Mouse (Mus musculus): ENCODE measurements around the gene Slc38a3. TPM values are rescaled to one million over a fixed set of nuclear protein-coding genes. Genes with fewer than 3 reads are reported as not detected.
"Not testable (repeated sequence)": the region's sequence is repeated elsewhere in the genome, so short reads cannot be mapped to it uniquely, and the experiment has no call there.

Slc38a3 gene
- polyA plus RNA-seq, 1 experiment from 2014 or later = 2.5 TPM

DNA sequence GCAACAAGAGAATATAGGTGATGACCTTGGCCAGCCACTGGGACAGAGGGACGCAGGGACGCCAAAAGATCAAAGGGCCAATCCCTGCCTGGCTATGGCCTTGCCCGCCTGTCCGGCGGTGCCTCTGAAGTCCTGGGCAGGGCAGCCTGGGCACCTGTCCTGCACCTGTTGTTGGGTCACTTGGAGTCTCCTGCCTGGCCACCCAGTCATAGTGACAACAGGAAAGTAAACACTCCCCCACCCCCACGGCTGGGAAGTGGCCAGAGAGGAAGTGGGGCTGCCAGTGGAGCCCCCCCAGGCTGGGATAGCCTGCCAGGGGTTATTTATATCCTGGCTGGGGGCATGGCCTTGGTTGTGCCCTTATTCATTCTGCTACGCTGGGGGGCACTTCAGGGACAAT, 25.3 kb upstream of the Slc38a3 start:
- H3K36me3 ChIP-seq = no peaks in the 10 kb centered on the region
- H3K9me3 ChIP-seq (replicated peaks) = no peaks in the 10 kb centered on the region
- H3K27ac ChIP-seq = no peak overlapping the region
- no peak overlapping the region for H3K4me3 ChIP-seq
- no peak overlapping the region for H3K9ac ChIP-seq
- H3K4me2 ChIP-seq = no peak overlapping the region
- no peaks in the 10 kb centered on the region for H3K27me3 ChIP-seq
- ATAC-seq (replicated peaks; ENCODE audit: insufficient number of reproducible peaks, insufficient read depth, low FRiP score, low read depth) = no peak
- peaks cover 61% of the 10 kb centered on the region for H3K4me1 ChIP-seq (replicated peaks)
- WGBS = 60% methylated on average over 7 of the region's 7 CpGs

DNA sequence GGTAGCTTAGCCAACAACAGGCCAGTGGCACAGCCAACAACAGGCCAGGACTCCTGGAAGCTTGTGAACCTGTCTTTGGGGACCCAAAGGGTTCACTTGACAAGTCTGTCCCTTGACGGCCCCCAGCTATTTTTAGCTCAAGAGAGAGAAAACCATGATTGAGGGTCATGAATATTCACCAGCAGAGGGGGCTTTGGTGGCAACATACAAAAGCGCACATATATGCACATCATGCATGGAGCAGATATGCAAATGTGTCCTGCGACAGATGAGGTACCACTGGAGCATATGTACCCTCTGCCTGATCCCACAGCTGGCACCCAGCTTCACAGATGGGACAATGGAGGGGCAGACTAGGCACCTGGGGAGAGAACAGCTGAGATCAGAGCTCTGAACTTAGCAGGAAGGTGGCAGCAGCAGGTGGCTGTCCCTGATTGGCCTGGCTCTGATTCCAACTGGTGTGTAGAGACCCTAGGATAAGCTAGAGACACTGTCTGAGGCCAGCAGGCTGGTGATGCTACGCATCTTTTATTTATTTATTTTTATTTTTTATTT, 24.2 kb upstream of the Slc38a3 start:
- 59% methylated on average over 4 of the region's 4 CpGs for WGBS
- no peaks in the 10 kb centered on the region for H3K27me3 ChIP-seq
- no peak overlapping the region for H3K27ac ChIP-seq
- no peak for ATAC-seq (replicated peaks; ENCODE audit: insufficient number of reproducible peaks, insufficient read depth, low FRiP score, low read depth)
- no peak overlapping the region for H3K4me2 ChIP-seq
- no peak overlapping the region for H3K9ac ChIP-seq
- H3K9me3 ChIP-seq (replicated peaks) = no peaks in the 10 kb centered on the region
- H3K4me3 ChIP-seq = no peak overlapping the region
- no peaks in the 10 kb centered on the region for H3K36me3 ChIP-seq
- peaks cover 50% of the 10 kb centered on the region for H3K4me1 ChIP-seq (replicated peaks)

DNA sequence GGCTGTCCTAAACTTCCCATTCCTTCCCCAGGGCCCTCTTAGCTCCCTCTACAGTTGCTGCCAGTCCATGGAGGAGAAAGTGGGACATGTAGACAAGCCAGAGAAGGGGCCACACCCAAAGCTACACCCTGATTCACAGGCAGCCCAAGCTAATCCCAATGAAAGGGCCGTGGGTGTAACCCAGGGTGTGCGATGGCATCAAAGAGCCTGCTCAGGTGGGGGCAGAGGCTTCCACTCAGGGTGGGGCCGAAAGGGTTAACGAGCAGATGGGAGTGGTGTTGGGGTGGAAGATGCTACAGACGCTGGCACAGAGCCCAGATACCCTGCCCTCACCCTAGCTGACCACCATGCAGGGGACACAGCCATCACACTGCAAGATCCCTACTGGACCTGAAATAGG, 23.5 kb upstream of the Slc38a3 start:
- Histone ChIP-seq H3K9ac (no peak overlapping the region), H3K9me3 (replicated peaks) (no peaks in the 10 kb centered on the region), H3K4me2 (no peak overlapping the region), H3K4me1 (replicated peaks) (peaks cover 42% of the 10 kb centered on the region), H3K27ac (no peak overlapping the region), H3K27me3 (no peaks in the 10 kb centered on the region), H3K36me3 (no peaks in the 10 kb centered on the region), H3K4me3 (no peak overlapping the region)
- WGBS = 75% methylated on average over 5 of the region's 5 CpGs
- ATAC-seq (replicated peaks; ENCODE audit: insufficient number of reproducible peaks, insufficient read depth, low FRiP score, low read depth) = no peak

DNA sequence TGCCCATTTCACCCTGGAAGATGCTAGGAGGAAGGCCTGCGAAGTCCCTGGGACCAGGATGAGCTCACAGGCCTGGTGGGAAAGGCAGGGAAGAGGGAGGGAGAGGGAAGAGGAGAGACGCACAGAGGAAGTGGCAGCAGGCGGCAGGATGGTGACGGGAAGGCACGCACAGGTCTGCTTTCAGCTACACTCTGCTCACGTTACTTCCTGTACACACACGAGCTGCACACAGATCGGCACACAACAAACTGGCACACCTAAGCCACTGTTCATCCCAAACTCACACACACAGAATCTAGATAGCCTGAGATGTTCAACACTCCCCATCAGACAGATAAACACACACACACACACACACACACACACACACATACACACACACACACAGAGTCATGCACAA, 21.1 kb upstream of the Slc38a3 start:
- WGBS = 77% methylated on average over 8 of the region's 8 CpGs

DNA sequence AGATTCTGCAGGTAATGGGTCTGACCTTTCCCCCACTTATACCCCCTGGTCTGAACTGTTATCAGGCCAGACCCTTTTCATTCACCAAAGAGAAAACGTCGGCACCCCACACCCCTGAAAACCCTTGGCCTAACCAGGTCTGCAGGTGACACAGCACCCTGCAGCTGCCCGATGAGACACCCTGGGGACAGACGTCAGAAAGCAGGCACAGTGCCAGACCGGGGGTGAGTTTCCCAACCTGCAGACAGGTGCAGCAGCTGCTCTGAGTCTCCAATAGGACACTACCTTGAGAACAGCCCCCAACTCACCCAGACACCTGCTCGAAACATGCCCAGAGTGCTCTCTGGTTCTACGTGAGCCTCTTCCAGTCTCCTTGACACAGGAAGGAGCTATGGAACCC, 19.6 kb upstream of the Slc38a3 start:
- no peak for ATAC-seq (replicated peaks; ENCODE audit: insufficient number of reproducible peaks, insufficient read depth, low FRiP score, low read depth)
- no peaks in the 10 kb centered on the region for H3K27me3 ChIP-seq
- no peaks in the 10 kb centered on the region for H3K9me3 ChIP-seq (replicated peaks)
- H3K27ac ChIP-seq = no peak overlapping the region
- 67% methylated on average over 7 of the region's 7 CpGs for WGBS
- no peak overlapping the region for H3K4me3 ChIP-seq
- H3K4me2 ChIP-seq = no peak overlapping the region
- H3K4me1 ChIP-seq (replicated peaks) = peaks cover 20% of the 10 kb centered on the region
- H3K9ac ChIP-seq = no peak overlapping the region
- H3K36me3 ChIP-seq = no peaks in the 10 kb centered on the region

More for the DNA sequence above, 21.1 kb upstream of the Slc38a3 start:
- Histone ChIP-seq H3K27ac (no peak overlapping the region), H3K27me3 (no peaks in the 10 kb centered on the region), H3K4me3 (no peak overlapping the region), H3K9me3 (replicated peaks) (no peaks in the 10 kb centered on the region), H3K9ac (no peak overlapping the region), H3K36me3 (no peaks in the 10 kb centered on the region), H3K4me2 (no peak overlapping the region), H3K4me1 (replicated peaks) (peaks cover 31% of the 10 kb centered on the region)
- no peak for ATAC-seq (replicated peaks; ENCODE audit: insufficient number of reproducible peaks, insufficient read depth, low FRiP score, low read depth)

DNA sequence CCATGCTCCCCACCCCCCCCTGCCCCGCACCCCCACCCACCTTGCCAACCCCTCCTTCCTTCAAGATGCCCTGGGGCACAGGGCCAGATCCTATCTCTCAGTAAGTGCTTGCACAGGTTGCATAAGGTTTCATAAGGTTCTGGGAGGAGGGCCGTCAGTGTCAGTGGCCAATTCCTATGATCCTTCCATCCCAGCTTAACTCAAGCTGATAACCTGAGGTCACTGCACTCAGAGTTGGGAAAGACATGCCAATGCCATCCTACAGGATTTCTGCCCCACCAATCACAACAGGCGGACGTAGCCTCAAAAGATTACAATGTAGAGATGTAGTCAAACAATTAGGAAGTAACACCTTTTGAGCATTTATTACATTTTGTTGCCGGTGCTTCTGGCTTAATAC, 19.1 kb upstream of the Slc38a3 start:
- WGBS = 81% methylated on average over 5 of the region's 5 CpGs
- Histone ChIP-seq H3K4me1 (replicated peaks) (peaks cover 17% of the 10 kb centered on the region), H3K9ac (no peak overlapping the region), H3K4me2 (no peak overlapping the region), H3K9me3 (replicated peaks) (no peaks in the 10 kb centered on the region), H3K27ac (no peak overlapping the region), H3K27me3 (no peaks in the 10 kb centered on the region), H3K36me3 (no peaks in the 10 kb centered on the region), H3K4me3 (no peak overlapping the region)
- no peak for ATAC-seq (replicated peaks; ENCODE audit: insufficient number of reproducible peaks, insufficient read depth, low FRiP score, low read depth)

DNA sequence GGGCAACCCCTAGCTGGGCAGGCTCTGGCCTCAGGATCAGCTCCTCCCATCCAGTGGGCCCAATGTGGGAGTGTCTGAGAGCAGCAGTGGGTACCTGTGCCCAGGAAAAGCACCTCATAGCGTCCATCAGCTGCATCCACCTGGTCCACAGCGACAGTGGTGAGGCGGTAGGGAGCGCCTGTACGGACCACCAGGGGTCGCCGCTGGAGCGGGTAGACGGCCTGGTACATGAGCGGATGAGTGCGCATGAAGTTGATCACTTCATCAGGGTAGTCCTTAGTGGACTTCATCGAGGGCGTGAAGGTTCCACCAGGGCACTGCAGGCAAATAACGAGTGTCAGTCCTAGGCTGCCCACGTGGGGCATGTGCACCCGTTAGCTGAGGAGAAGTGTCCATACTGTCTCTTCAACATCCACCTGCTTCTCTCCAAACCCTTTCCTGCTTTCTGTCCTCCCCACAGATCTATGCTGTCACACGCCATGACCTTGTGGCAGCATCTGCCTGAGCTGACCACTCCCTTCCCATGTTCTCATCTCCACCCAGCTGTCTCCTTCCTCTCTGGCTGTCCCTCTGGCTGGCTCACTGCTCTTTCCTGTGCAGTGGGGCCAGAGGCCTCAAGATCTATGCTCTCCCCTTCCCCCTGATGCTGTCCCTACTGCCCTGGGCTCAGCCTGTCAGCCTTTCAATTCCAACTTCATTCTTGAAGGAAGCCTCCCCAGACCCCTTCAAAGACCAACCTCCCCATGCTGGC, 16.1 kb upstream of the Slc38a3 start:
- ATAC-seq (replicated peaks; ENCODE audit: insufficient number of reproducible peaks, insufficient read depth, low FRiP score, low read depth) = peak; percentile 56
- H3K4me2 ChIP-seq = no peak overlapping the region
- no peak overlapping the region for H3K27ac ChIP-seq
- no peaks in the 10 kb centered on the region for H3K9me3 ChIP-seq (replicated peaks)
- peaks cover 7% of the 10 kb centered on the region for H3K4me1 ChIP-seq (replicated peaks)
- H3K4me3 ChIP-seq = no peak overlapping the region
- no peaks in the 10 kb centered on the region for H3K36me3 ChIP-seq
- WGBS = 43% methylated on average over 17 of the region's 17 CpGs
- no peak overlapping the region for H3K9ac ChIP-seq
- H3K27me3 ChIP-seq = no peaks in the 10 kb centered on the region

DNA sequence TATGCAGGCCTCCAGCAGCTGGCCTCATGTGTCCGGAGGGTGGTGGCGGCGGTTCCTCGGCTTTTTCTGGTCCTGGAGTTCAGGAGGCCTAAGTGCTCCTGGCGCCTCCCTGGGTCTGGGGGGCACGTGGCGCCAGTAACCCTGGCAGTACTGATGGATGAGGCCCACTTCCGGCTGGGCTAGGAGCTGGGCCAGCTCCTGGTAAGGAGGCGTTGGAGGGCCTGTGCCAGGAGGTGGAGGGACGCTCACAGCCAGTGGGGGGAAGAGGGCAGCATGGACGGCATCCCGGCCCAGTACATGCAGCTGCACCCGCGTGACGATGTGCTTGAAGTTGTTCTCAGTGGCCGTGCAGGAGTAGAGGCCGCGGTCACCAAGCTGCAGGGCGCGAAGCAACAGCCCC, 13.1 kb upstream of the Slc38a3 start:
- H3K27me3 ChIP-seq = peaks cover 14% of the 10 kb centered on the region
- H3K9ac ChIP-seq = no peak overlapping the region
- WGBS = 87% methylated on average over 20 of the region's 20 CpGs
- peaks cover 7% of the 10 kb centered on the region for H3K4me1 ChIP-seq (replicated peaks)
- no peaks in the 10 kb centered on the region for H3K36me3 ChIP-seq
- no peaks in the 10 kb centered on the region for H3K9me3 ChIP-seq (replicated peaks)
- H3K4me2 ChIP-seq = no peak overlapping the region
- no peak overlapping the region for H3K27ac ChIP-seq
- no peak for ATAC-seq (replicated peaks; ENCODE audit: insufficient number of reproducible peaks, insufficient read depth, low FRiP score, low read depth)
- no peak overlapping the region for H3K4me3 ChIP-seq

DNA sequence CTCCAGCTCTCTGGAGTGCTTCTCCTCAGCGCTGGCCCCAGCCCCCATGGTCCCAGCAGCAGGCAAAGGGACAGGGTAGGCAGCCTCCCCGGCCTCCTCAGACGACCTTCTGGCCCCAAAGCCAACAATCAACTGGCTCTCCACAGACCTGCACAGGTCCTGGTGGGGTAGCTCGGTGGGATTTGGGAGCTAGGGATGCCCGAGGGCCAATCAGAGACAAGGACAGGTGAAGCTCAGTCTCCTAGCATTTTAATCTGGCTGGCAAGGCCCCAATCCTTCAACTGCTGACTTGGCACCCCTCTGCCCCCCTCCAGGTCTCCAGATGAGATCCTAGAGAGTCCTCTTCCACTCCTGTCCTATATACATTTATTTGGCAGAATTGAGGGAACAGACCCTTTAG, 10.2 kb upstream of the Slc38a3 start, which contains the start of gene Gnat1:
Gnat1 (minus strand) TSS at position 212 of the 400 bp plus-strand sequence.
- no peak within 1 kb of the TSS for H3K9ac ChIP-seq
- H3K4me2 ChIP-seq = no peak within 1 kb of the TSS
- no peaks in the 10 kb centered on the region for H3K9me3 ChIP-seq (replicated peaks)
- peaks cover 43% of the 10 kb centered on the region for H3K27me3 ChIP-seq
- no peak for ATAC-seq (replicated peaks; ENCODE audit: insufficient number of reproducible peaks, insufficient read depth, low FRiP score, low read depth)
- no peaks in the 10 kb centered on the region for H3K36me3 ChIP-seq
- no peak within 1 kb of the TSS for H3K4me3 ChIP-seq
- 37% methylated on average over 5 of the region's 5 CpGs for WGBS
- no peak within 1 kb of the TSS for H3K27ac ChIP-seq
- peaks cover 15% of the 10 kb centered on the region for H3K4me1 ChIP-seq (replicated peaks)

DNA sequence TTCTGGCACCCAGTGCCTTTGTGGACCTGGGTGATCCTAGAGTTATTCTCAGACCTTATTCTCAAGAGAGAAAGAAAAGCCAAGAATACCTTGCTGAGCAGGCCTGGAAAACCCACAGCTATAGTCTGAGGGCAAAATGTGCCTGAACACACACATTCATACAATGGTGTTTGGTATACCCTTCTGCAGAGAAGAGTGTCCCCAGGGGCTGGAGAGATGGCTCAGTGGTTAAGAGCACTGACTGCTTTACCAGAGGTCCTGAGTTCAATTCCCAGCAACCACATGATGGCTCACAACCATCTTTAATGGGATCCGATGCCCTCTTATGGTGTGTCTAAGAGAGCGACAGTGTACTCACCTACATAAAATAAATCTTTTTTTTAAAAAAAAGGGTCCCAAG, 9.5 kb upstream of the Slc38a3 start:
- Histone ChIP-seq H3K4me3 (no peak overlapping the region), H3K4me1 (replicated peaks) (peaks cover 15% of the 10 kb centered on the region), H3K4me2 (no peak overlapping the region), H3K27ac (no peak overlapping the region), H3K9me3 (replicated peaks) (no peaks in the 10 kb centered on the region), H3K27me3 (peaks cover 49% of the 10 kb centered on the region), H3K36me3 (no peaks in the 10 kb centered on the region), H3K9ac (no peak overlapping the region)
- WGBS = 89% methylated on average over 2 of the region's 2 CpGs
- ATAC-seq (replicated peaks; ENCODE audit: insufficient number of reproducible peaks, insufficient read depth, low FRiP score, low read depth) = no peak

DNA sequence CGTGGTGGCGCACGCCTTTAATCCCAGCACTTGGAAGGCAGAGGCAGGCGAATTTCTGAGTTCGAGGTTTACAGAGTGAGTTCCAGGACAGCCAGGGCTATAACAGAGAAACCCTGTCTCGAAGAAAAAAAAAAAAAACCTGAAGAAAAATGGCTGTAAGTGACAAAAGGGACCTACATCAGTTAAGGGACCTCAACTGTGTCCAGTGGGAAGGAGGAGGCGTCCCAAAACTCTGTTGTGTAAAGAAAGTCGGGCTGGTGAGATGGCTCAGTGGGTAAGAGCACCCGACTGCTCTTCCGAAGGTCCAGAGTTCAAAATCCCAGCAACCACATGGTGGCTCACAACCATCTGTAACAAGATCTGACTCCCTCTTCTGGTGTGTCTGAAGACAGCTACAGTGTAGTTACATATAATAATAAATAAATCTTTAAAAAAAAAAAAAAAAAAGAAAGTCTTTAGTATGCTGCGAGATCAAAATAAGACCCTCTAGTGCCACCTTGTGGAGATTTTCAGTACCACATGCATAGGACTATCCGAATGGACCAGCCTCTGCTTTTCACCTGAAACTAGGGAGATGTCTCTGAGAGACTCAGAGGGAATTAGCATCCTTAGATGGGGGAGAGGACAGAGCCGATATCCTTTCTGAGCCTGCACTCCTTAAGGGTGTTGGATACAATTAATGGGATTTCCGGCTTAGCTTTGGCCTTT, 8.6 kb upstream of the Slc38a3 start:
- peaks cover 15% of the 10 kb centered on the region for H3K4me1 ChIP-seq (replicated peaks)
- H3K27ac ChIP-seq; H3K9me3 ChIP-seq (replicated peaks); H3K4me2 ChIP-seq; ATAC-seq (replicated peaks; ENCODE audit: insufficient number of reproducible peaks, insufficient read depth, low FRiP score, low read depth); H3K4me3 ChIP-seq; H3K36me3 ChIP-seq; H3K9ac ChIP-seq: not testable (repeated sequence)
- peaks cover 52% of the 10 kb centered on the region for H3K27me3 ChIP-seq
- WGBS = 39% methylated on average over 14 of the region's 14 CpGs

All from heart, embryonic 15.5 days (tissue).